Mouse (Mus musculus): ENCODE data around the gene Gm49373.
A peak's percentile ranks its signal among the peaks of the same experiment; 100 is the strongest.
"Not testable (repeated sequence)": the region's sequence is repeated elsewhere in the genome, so short reads cannot be mapped to it uniquely, and the experiment has no call there.

The Gm49373 gene

DNA sequence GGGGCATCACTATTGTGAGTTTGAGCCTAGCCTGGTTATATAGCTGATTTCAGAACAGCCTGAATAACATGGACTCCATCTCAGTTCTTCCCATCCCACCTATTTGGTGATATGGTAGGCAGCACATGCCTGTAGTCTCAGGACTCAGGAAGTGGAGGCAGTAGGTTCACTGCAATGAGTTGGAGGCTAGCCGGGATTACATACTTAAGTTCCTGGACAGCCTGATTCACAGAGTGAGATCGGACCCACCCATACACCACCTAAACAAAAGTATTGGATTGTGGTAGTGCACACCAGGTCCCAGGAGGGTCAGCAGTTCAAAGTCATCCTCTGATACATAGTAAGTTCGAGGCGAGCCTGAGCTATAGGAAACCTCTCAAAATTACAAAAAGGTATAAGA, 255 bp downstream of the Gm49373 start:
- DNase-seq, result no peak

DNA sequence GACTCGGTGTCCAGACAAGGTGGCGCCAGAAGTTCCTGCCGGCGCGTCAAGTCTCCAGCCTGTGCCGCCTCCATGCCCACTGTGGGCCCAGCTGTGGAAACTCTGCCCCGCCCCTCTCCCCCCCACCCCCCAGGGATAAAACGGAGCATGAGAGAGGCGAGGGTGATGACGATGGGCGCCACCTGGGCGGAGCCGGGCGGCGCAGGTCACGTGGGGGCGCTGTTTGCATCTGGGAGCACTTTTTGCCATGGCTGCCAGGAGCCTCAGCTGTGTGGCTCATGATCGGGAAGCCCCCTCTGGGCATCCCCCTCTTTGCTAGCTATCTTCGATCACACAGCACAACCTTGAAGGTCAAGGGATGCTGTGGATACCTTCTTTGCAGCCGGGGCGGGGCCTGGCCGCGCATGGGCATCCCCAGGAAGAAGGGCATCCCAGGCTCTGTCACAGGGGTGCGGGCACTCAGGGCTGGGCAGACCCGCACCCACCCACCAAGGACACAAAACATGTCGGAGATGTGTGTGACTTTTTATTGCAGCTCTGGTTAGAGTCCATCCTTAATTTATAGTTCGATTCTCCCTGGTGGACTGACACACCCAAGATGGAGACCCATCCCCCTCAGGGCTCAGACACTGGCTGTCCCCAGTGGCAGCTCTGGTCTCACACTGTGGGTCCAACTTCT, 5.8 kb downstream of the Gm49373 start, which contains the start of gene Zglp1:
Zglp1 (minus strand) TSS at position 88 of the 679 bp plus-strand sequence.
- no peak for DNase-seq

DNA sequence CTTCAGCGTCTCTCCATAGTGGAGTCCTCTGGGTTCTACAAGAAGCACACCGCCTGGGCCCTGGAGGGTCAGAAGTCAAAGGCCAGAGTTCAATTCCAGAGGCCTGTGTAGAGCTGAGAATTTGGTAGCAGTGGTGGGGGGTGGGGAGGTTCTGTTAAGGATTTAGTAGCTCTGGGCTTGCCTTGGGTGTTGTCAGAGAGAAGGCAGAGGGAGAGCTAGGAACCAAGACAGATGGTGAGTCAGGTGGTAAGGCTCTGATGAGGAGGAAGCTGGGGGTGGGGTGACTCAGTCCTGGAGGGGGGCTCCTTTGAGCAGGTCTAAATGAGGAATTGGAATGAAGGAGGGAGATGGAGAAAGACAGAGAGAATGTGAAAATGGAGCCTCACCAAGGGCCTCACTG, 10.0 kb downstream of the Gm49373 start:
- no peak for DNase-seq

DNA sequence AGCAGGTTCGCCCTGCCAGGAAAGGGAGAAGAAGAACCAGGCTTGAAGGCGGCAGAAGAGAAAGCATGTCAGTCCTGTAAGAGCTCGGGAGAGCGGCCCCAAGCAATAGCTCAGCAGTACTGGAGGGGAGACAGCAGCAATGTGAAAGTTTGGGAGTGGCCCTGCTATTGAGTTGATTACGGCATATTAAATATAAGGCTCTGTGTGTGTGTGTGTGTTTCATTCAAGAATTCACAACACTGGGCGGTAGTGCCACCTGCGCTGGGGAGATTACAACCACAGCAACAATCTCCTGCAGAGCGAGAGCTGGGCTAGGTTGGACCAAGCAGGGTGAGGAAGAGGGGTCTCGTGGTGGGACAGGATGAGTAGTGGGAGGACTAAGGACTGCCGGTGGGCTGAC, 21.3 kb downstream of the Gm49373 start:
- no peak for DNase-seq

DNA sequence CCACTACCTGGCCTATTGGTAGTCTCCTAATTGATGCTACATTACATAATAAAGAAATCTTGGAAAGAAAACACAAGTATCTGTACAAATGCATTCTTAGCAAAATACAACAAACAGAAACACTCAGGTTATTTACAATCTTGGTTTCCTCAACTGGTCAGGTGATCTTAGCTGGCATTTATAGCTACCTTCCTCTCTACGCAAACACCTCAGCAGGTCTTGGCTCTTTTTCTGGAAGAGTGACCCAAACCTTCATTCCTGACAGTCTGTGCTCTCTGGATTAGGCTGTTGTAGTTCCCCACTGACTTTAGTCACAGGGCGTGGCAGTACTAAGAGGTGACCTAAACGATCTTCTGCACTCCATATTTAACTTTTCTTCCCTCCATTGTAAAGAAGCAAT, 27.7 kb downstream of the Gm49373 start:
- DNase-seq, result no peak

DNA sequence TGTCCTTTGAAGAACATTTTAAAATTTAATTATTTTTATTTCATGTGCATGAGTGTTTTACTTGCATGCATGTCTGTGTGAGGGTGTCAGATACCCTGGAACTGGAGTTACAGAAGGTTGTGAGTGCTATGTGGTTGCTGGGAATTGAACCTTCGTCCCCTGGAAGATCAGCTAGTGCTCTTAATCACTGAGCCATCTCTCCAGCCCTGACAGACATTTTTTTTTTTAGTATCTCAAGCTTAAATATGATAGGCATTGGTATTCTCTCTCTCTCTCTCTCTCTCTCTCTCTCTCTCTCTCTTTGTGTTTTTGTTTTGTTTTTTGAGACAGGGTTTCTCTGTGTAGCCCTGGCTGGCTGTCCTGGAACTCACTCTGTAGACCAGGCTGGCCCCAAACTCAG, 28.1 kb downstream of the Gm49373 start:
- DNase-seq, result not testable (repeated sequence)

DNA sequence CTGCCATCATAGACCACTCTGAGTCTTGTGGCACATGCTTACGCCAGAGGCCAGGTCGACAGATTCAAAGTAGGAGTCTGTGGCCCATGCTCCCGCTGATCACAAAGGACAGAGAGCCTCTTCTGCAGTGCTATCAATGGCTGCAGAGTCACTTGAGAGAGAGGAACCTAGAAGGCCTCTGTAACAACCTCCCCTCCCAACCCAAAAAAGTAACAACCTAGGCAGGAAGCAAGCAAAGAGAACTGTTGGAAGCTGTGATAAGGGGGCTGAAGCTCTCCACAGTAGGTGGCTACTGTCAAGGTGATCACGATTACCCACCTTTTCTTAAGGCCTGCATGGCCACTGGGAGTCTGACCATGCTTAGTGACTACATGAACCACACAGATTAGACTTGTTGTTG, 29.3 kb downstream of the Gm49373 start:
- no peak for DNase-seq

DNA sequence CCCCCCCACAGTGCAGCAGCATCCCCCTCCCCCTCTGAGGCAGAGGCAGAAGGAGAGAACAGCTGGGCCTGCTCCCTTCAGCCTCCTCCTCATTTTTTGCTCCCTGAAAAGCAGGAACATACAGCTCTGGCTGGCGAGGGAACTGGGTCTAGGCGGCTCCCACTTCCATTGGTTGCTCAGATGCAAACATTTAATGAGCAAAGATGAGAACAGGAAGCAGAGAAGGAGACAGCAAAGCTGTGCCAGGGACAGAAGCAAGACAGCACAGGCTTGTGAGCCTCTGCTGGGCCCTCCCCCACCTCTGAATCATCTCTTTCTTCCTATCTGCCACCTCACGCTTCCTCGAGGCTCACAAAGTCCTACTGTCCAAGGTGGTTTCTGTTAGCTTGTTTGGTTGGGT, 31.6 kb downstream of the Gm49373 start:
- no peak for DNase-seq

DNA sequence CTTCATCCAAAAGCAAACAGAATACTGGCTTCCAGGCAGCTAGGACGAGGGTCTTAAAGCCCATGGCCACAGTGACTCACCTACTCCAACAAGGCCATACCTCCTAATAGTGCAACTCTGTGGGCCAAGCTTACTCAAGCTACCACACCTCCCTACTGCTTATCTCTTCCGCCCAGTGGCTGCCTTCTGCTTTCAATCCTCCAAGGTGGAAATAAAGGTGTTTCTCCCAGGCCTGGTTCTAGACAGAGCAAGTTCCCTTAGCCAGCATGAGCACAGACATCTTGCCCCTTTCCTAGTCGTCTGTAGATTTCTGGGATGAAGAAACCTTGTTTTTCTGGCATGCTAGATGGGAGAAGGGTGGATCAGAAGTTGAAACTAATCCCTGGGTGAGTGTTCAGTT, 33.1 kb downstream of the Gm49373 start:
- DNase-seq, result no peak

DNA sequence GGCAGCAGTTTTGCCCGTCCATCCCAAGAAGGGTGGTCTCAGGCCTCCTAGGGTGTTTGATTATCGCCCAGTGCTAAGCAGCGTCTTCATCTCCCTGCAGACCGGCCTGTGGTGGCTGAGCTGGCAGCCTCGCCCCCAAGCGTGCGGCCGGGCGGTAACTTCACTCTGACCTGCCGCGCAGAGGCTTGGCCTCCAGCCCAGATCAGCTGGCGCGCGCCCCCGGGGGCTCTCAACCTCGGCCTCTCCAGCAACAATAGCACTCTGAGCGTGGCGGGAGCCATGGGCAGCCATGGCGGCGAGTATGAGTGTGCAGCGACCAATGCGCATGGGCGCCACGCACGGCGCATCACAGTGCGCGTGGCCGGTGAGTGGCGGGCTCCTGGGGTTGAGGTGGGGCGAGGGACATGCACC, 35.4 kb downstream of the Gm49373 start:
- no peak for DNase-seq

DNA sequence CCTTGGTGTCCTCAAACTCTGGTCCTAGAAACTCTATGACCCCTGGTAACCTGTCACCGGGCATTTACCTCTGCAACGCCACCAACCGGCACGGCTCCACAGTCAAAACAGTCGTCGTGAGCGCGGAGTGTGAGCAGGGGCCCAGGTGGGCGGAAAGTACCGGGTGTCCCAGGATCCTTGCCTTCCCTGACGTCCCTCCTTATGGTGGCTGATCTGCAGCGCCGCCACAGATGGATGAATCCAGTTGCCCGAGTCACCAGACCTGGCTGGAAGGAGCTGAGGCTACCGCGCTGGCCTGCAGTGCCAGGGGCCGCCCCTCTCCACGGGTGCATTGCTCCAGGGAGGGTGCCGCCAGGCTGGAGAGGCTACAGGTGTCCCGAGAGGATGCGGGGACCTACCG, 36.2 kb downstream of the Gm49373 start:
- no peak for DNase-seq

DNA sequence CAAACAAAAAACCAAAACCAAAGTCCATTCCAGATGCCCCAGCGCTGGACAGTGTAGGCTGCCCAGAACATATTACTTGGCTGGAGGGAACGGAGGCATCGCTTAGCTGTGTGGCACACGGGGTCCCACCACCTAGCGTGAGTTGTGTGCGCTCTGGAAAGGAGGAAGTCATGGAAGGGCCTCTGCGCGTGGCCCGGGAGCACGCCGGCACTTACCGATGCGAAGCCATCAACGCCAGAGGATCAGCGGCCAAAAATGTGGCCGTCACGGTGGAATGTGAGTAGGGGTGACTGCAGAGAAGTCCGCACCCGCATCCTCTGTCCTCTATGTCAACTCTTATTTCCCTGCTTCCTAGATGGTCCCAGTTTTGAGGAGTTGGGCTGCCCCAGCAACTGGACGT, 36.7 kb downstream of the Gm49373 start:
- no peak for DNase-seq

DNA sequence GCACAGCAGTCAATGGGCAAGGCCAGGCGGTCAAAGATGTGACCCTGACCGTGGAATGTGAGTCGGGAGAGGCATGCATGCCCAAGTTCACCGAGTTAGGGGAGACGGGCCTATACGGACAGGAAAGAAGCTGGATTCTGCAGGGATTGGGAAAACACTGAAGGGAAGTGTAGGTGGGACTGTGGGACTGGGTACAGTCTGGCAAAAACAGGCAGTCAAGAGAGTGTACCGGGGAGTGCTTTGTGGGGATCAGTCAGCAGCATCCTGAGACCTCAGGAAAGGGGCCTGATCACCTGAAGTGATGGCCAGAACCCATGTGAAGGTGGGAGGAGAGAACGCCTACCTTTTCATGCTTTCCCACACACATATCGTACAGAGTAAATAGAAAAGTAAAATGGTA, 37.3 kb downstream of the Gm49373 start:
- DNase-seq, result no peak

DNA sequence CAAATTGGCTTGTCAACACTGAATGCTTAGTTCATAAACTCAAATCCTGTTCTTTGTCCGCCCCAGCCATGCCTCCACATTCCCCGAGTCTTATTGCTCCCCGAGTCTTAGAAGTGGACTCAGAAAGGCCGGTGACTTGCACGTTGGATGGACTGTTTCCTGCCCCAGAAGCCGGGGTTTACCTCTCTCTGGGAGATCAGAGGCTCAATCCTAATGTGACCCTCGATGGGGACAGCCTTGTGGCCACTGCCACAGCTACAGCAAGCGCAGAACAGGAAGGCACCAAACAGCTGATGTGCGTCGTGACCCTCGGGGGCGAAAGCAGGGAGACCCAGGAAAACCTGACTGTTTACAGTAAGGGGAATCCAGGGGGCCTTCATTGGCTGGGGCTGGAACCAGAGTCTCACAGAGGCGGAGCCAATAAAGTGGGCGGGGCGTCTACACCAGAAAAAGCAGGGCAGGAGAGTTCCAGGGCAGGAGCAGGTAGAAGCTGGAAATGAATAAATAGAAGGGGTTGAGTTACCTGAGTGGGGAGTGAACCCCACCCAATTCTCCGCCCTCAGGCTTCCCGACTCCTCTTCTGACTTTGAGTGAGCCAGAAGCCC, 38.3 kb downstream of the Gm49373 start:
- DNase-seq, result no peak

DNA sequence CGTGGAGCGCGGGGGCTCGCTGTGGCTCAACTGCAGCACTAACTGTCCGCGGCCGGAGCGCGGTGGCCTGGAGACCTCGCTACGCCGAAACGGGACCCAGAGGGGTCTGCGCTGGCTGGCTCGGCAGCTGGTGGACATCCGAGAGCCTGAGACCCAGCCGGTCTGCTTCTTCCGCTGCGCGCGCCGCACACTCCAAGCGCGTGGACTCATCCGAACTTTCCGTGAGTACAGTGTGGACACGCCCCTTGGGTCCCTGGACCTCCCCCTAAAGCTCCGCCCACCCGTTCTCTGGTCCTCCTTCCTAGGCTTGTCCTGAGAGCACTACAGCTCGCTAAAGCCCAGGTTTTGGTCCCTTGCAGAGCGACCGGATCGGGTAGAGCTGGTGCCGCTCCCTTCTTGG, 39.8 kb downstream of the Gm49373 start:
- peak; percentile 93 to 95 for DNase-seq

DNA sequence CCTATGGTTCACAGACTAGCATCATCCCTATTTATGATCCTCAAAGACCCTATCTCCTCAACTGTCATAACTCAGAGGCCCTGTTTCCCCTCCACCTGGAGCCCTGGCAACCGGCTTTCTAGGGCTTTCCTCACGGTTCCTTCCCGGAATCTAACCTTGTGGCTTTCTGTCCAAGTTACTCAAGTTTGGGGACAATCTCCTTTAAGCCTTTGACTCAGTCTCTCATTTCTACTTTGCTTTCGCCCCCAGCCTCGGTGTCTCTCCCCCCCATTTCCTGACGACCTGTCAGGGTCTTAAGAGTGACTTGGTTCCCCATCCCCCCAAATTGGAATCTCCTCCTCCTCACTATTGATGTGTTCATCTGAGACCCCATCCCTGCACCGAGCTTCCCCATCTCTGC, 40.4 kb downstream of the Gm49373 start:
- no peak for DNase-seq

DNA sequence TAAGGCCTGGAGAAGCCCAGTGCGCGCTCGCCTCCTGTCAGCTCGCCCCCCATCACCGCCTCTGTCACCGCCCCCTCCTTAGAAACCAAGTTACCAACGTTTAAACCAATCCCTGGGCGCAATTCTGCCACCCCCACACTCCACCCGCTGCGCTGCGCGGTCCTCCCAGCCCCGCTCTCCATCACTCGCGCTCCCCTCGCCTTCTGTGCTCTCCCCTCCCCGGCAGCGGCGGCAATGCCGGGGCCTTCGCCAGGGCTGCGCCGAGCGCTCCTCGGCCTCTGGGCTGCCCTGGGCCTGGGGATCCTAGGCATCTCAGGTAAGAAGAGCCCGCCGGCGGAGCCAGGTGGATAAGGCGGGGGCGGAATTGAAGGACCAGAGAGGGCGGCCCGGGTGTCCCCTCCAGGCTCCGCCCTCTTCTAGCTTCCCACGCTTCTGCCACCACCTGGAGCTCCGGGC, 41.0 kb downstream of the Gm49373 start, which contains the start of gene Icam5:
Icam5 (plus strand) TSS at position 178 of the 456 bp plus-strand sequence.
- peak in 1 of 2 experiments; percentile 50 for DNase-seq

DNA sequence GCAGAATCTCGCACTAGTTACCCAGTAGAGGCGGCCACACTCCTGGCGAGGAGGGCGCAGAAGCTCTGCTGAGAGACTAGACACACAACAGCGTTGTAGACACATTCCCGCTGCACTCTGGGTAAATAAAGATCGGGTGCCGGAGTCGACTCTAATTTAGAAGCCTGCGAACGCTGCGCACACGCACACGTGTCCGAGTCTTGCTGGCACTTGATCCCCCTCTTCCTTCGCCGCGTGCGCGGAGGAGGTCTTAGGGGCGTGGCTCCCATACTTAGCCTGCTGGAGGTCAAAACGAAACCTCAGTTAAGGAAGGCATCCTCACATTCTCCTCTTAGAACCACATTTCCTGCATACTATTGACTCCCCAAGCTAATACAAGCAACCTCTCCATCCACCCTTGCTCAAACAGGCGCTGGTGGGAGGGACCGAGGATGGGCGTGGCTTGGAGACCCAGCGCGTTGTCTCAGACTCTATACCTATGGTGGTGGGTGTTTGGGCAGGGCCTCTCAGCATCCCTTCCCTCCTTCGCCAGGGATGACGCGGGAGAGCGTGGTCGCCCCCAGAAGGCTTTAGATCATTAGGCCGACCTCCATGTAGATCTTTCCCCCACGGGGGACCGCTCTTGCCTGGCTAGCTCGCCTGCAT, 41.5 kb downstream of the Gm49373 start:
- peak; percentile 75 to 77 for DNase-seq

DNA sequence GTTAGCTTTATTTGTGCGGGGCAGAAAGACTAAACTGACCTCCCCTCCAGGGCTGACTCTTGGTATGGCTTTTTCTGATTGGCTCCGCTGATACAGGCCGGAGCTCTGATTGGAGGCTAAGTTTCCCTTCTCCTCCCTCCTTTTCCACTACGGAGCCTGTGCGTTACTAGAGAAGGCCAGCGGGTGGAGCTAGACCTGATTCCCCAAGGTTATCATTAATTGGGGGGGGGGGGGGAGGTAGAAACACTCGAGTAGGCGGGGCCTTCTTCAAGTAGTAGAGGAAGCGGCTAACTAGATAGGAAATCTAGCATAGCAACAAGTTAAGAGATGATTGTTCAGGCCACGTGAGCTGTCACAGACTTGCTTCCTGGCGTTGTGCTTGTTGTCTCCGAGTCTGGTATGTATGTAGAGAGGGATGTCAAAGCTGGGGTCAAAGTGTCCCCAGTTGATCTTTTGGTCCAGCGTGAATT, 42.1 kb downstream of the Gm49373 start:
- peak; percentile 94 to 95 for DNase-seq

DNA sequence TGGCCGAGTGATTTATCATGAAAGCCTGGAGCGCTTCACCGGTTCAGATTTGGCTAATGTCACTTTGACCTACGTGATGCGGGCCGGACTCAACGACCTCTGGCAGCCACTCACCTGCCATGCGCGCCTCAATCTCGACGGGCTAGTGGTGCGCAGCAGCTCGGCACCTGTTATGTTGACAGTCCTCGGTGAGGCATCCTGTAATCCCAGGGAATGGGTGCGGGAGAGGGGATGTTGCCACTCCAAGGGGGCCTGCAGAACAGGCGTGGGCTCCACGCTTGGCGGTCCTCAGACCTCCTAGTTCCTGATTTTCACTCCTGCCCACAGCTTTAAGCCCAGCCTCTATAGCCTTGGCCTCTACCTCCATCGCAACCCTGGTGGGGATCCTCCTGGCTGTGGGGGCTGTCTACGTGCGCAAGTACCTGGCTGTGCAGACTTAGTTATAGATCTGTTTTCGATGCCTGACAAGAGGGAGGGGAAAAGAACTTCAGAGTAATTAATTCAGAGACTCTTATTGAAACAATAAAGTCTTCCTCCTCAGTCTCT, 42.8 kb downstream of the Gm49373 start:
- no peak for DNase-seq

DNA sequence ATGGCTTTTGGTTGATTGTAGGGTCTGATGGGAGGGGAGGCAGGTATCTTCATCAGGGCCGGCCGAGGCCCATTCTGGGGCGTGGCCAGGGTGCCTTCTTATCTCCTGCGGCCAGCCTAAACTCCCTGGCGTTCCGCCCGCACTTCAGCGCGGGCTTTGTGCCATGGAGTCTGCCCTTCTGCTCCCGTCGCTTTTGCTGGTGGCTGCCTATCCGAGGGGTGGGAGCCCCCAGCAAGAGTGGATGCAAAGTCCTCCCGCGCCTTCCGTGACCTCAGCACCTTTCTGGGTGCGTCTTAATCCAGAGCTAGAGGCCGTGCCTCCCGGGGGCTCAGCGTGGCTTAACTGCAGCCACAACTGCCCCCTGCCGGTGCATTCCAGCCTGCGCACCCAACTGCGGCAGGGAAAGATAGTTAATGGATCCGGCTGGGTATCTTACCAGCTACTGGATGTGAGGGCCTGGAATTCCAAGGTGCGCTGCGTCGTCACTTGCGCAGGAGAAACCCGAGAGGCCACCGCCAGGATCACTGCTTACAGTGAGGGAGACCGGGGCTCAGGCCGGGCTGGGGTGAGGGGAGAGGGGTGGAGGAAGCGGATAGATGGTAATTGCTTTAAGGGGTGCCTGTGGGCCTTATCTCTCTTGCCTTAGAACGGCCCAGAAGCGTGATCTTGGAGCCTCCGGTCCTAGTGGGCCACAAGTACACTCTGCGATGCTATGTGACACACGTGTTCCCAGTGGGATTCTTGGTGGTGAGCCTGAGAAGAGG, 43.4 kb downstream of the Gm49373 start, which contains the start of gene Icam4:
Icam4 (plus strand) TSS at position 83 of the 764 bp plus-strand sequence.
- DNase-seq, result peak; percentile 88 to 89

DNA sequence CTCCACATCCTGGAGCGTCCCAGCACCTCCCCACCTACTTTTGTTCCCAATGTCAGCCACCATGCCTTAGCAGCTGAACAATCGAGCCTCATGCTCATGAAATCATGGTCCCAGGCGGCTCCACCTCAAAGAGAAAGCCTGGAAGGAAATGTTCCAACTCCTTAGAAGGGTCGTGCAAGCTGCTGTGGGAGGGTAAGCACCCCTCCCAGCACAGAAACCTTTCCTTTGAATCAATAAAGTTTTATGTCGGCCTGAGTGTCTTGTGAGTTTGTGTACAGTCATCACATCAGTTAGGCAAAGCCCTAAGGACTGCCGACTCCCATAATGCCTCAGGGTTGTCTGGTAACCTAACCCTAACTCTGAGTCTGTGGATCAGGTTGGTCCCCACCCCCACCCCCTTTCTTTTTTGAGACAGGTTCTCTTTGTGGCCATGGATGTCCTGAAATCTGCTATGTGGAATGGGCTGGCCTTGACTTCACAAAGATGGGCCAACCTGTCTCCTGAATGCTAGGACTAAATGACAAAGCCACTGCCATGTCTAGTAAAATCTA, 44.3 kb downstream of the Gm49373 start:
- peak in 1 of 2 experiments; percentile 7 for DNase-seq

Measured in lung, adult 18-20 months (tissue).